Mouse (Mus musculus): ENCODE measurements around the gene Sult2b1.

GRCm38 (mm10) chr7:45744387-45744786, 40.1 kb downstream of the Sult2b1 start:
- no peak for TF ChIP-seq CTCF (IDR thresholded peaks at IDR 0.05)
- no peak for TF ChIP-seq POLR2A (IDR thresholded peaks at IDR 0.05; ENCODE audit: insufficient read depth, low read depth, low read length)
- no peak for TF ChIP-seq EP300 (IDR thresholded peaks at IDR 0.05; ENCODE audit: insufficient read depth, low read depth, low read length)
